8 mouse cellular contexts compared by ENCODE assay signal in the genomic region with DNA sequence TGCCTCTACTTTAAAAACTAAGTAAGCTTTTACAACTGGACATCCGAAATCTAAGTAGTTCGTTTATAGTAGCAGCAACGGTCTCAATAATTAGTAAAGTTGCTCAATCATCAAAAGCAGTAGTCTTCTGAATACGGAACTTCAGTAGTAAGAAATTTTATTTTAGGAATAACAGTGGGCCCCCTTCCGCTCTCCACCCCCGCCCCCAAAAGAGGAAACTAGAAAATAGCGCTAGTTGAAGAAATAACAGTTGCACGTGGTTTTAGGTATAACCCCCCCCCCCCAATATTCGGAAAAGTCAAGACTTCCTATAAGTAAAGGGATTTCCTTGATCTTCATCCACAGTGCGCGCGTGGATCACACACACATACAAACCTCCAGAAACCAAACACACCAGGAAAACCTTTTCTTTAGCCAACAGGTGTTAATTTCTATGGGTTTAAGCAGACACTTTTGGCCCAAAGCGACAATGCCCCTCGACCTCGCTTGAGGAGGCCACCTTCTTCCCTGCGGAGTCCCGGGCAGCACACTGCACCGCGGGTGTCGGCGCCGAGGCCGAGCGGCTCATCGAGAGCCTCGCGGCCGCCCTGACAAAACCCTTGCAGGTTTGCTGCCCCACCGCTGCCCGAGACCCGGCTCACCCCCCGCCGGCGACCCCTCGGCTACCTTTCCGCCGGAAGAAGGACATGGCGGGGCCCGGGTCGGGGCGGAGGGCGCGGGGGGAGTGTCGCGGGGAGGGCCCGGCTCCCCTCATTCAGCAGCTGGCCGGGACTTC. TPM values are rescaled to one million over a fixed set of nuclear protein-coding genes. Genes with fewer than 3 reads are reported as not detected.
A peak's percentile ranks its signal among the peaks of the same experiment; 100 is the strongest.
DNase-seq lines count a peak whose midpoint lies in the region; ATAC-seq and TF ChIP-seq lines count a peak whose summit lies in the region.

No protein-coding gene starts in this region.

- no peaks in the 10 kb centered on the region for H3K36me3 ChIP-seq in hindbrain, embryonic 12.5 days
- no peaks in the 10 kb centered on the region for H3K36me3 ChIP-seq in midbrain, embryonic 12.5 days

- peaks cover 43% of the 10 kb centered on the region for H3K4me1 ChIP-seq in bone marrow macrophage, adult 2 months (ENCODE audit: control insufficient read depth, insufficient read depth, low read length)
- H3K4me1 ChIP-seq in hindbrain, embryonic 12.5 days, result peaks cover 19% of the 10 kb centered on the region
- peaks cover 15% of the 10 kb centered on the region for H3K4me1 ChIP-seq in midbrain, embryonic 12.5 days

- peak overlapping the region; percentile 96 for H3K4me3 ChIP-seq in left cerebral cortex, adult 2 months
- peak overlapping the region; percentile 95 for H3K4me3 ChIP-seq in bone marrow macrophage, adult 2 months (ENCODE audit: insufficient read depth, low read length)
- H3K4me3 ChIP-seq in hindbrain, embryonic 12.5 days, result peak overlapping the region; percentile 91
- H3K4me3 ChIP-seq in midbrain, embryonic 12.5 days, result peak overlapping the region; percentile 82

- WGBS in hindbrain, embryonic 12.5 days, result 3% methylated on average over 47 of the region's 47 CpGs
- 2% methylated on average over 47 of the region's 47 CpGs for WGBS in midbrain, embryonic 12.5 days

- H3K27me3 ChIP-seq in hindbrain, embryonic 12.5 days, result no peaks in the 10 kb centered on the region
- no peaks in the 10 kb centered on the region for H3K27me3 ChIP-seq in midbrain, embryonic 12.5 days

- H3K9me3 ChIP-seq in hindbrain, embryonic 12.5 days (replicated peaks), result no peaks in the 10 kb centered on the region
- no peaks in the 10 kb centered on the region for H3K9me3 ChIP-seq in midbrain, embryonic 12.5 days

- no peak for TF ChIP-seq POLR2A in bone marrow macrophage, adult 2 months (IDR thresholded peaks at IDR 0.05; ENCODE audit: borderline replicate concordance, low read depth, low read length)

- peak; percentile 82 for ATAC-seq in hindbrain, embryonic 12.5 days (ENCODE audit: low FRiP score)
- ATAC-seq in midbrain, embryonic 12.5 days (ENCODE audit: low FRiP score, low read depth), result peak; percentile 80

- intact Hi-C loops in left cerebral cortex, adult 2 months (cut with DNase I), result loop anchor here (5.0 kb wide), 1 partner anchor 353 kb away; a partner anchor contains a TSS
- intact Hi-C loops in left cerebral cortex, postnatal 14 days (cut with DNase I), result no loop called here

- DNase-seq in left cerebral cortex, adult 2 months (ENCODE audit: extremely low spot score in 1 of 2, low spot score in 2 of 2), result no peak
- no peak for DNase-seq in left cerebral cortex, postnatal 14 days (ENCODE audit: low spot score in 2 of 2)
- no peak for DNase-seq in cerebellum, adult 18-20 months
- no peak for DNase-seq in gastrocnemius, adult 18-20 months (ENCODE audit: low spot score)
- no peak for DNase-seq in left cerebral cortex, adult 11 months (ENCODE audit: low spot score)

- peak overlapping the region; percentile 70 for H3K4me2 ChIP-seq in hindbrain, embryonic 12.5 days (replicated peaks)
- peak overlapping the region; percentile 63 for H3K4me2 ChIP-seq in midbrain, embryonic 12.5 days (replicated peaks)

- H3K9ac ChIP-seq in hindbrain, embryonic 12.5 days, result peak overlapping the region; percentile 93
- peak overlapping the region; percentile 88 for H3K9ac ChIP-seq in midbrain, embryonic 12.5 days (replicated peaks)

- no peak for TF ChIP-seq CTCF in left cerebral cortex, adult 2 months (IDR thresholded peaks at IDR 0.05)
- no peak for TF ChIP-seq CTCF in bone marrow macrophage, adult 2 months (IDR thresholded peaks at IDR 0.05; ENCODE audit: low read depth, low read length)

- peak overlapping the region; percentile 99 for H3K27ac ChIP-seq in left cerebral cortex, adult 2 months
- peak overlapping the region; percentile 98 for H3K27ac ChIP-seq in bone marrow macrophage, adult 2 months (ENCODE audit: insufficient read depth, low read depth, low read length)
- H3K27ac ChIP-seq in hindbrain, embryonic 12.5 days, result peak overlapping the region; percentile 97
- H3K27ac ChIP-seq in midbrain, embryonic 12.5 days (replicated peaks), result peak overlapping the region; percentile 91

RNA-seq across cellular contexts. Expression of a gene that starts 0.5 kb away (rescaled TPM):
- 10 to 100 TPM; 36.8 to 37.0 TPM for total RNA-seq in left cerebral cortex, adult 2 months (2021)
- 10 to 100 TPM; 29.0 to 30.8 TPM for total RNA-seq in left cerebral cortex, postnatal 14 days (2021)
- 46.2 and 46.4 TPM in 2 replicates for polyA plus RNA-seq in bone marrow macrophage, adult 2 months (2012; ENCODE audit: insufficient read depth, insufficient read length, missing spikeins)
- 18.9 and 19.7 TPM in 2 replicates for polyA plus RNA-seq in hindbrain, embryonic 12.5 days (2016; fragmentation: Nextera tagmentation; extraction: Ambion mirVana)
- 18.7 and 19.0 TPM in 2 replicates for polyA plus RNA-seq in midbrain, embryonic 12.5 days (2016; fragmentation: Nextera tagmentation; extraction: Ambion mirVana)
- 1 to 10 TPM; 7.6 to 9.0 TPM for total RNA-seq in gastrocnemius, adult 18-20 months (2021)

RNA-seq across cellular contexts. Expression of a gene that starts 27.1 kb away (rescaled TPM):
- 10 to 100 TPM; 69.6 to 74.4 TPM for total RNA-seq in left cerebral cortex, adult 2 months (2021)
- 10 to 100 TPM; 43.8 to 44.9 TPM for total RNA-seq in left cerebral cortex, postnatal 14 days (2021)
- polyA plus RNA-seq in bone marrow macrophage, adult 2 months (2012; ENCODE audit: insufficient read depth, insufficient read length, missing spikeins), result 53.8 and 65.0 TPM in 2 replicates
- 15.7 and 16.5 TPM in 2 replicates for polyA plus RNA-seq in hindbrain, embryonic 12.5 days (2016; fragmentation: Nextera tagmentation; extraction: Ambion mirVana)
- 14.7 and 16.6 TPM in 2 replicates for polyA plus RNA-seq in midbrain, embryonic 12.5 days (2016; fragmentation: Nextera tagmentation; extraction: Ambion mirVana)
- 1 to 10 TPM in 1 of 2 experiments, under 1 TPM in 1; 0.98 to 2.3 TPM for total RNA-seq in gastrocnemius, adult 18-20 months (2021)

Comparison
In these comparisons a context has a peak if more than half of its experiments do, and no peak if none do; other contexts are left out.
1. RNA of a gene that starts 27.1 kb away (total RNA-seq): 69.6 to 74.4 TPM in left cerebral cortex, adult 2 months and 43.8 to 44.9 TPM in left cerebral cortex, postnatal 14 days; 0.98 to 2.3 TPM in gastrocnemius, adult 18-20 months; every median in the first group is over 10 times any median in the second.
2. Peak in every context shown above with its lines, with median percentiles within 50 percentile points of each other: H3K27ac ChIP-seq and H3K4me3 ChIP-seq.